Mouse (Mus musculus): ENCODE measurements at regions not wholly inside any gene's neighbourhood (a gene's known extent, or its start where the extent isn't known, plus 50 kb on each side); places are given as distances from the start of the nearest gene placed in this dataset.

DNA sequence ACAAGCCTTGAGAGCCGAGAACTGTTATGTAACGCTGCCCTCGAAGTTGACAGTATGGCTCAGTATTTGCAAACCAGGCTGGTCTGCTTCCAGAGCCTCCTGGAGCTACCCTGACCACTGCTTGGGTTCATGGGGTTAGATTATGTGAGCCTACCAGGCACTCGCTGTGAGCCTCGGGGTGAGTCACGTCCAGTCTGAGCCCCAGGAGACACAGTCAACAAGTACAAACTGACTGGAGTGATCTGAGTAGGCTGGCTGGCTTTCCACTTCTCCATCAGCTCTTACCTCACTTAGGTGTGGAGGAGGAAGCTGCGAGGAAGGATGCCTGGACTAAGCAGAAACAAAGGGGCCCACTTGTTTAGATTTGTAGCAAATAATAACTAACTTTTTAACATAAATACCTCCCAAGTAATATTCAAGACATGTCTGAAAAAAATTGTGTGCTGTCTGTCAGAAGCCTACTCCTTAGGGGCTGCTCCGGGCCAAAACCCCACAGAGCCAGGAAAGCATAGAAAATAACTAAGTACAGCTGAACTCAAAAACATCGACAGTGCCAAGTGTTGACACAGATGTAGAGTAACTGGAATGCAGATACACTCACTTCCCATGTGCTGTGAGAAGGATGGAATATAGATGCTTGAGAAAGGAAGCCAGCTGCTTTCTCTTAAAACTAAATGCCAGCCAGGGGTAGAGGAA lies 77.6 kb downstream of the Zfp36l2 start:
- TF ChIP-seq CTCF (IDR thresholded peaks at IDR 0.05; ENCODE audit: low read depth, low read length) (no peak), POLR2A (IDR thresholded peaks at IDR 0.05; ENCODE audit: borderline replicate concordance, low read depth, low read length) (no peak)
